Mouse (Mus musculus) lung, embryonic 15.5 days (tissue): ENCODE data around the gene Cggbp1. TPM values are rescaled to one million over a fixed set of nuclear protein-coding genes. Genes with fewer than 3 reads are reported as not detected.

Source experiments
- ATAC-seq: fragments of 200-750 bp; cut with Nextera tagmentation; 2 replicates; pipeline ENCODE4 v1.8.0; 2017; ENCODE audit warnings: moderate number of reproducible peaks, borderline replicate concordance; ENCODE audit not compliant: low FRiP score, low TSS enrichment; ENCODE audit errors: extremely low read depth
- H3K27ac ChIP-seq: fragments of 300-500 bp; sonication (generic); 2 replicates; pipeline ENCODE4 v1.5.1; 2015; ENCODE audit warnings: moderate library complexity, mild to moderate bottlenecking, inconsistent platforms
- H3K27me3 ChIP-seq: fragments of 300-500 bp; sonication (generic); 2 replicates; pipeline ENCODE4 v1.6.1; 2015; ENCODE audit warnings: inconsistent platforms
- H3K36me3 ChIP-seq: fragments of 300-500 bp; sonication (generic); 2 replicates; pipeline ENCODE4 v1.6.1; 2015; ENCODE audit warnings: inconsistent platforms
- H3K4me1 ChIP-seq: fragments of 300-500 bp; sonication (generic); 2 replicates; pipeline ENCODE4 v1.6.1; 2015; ENCODE audit warnings: inconsistent platforms
- H3K4me2 ChIP-seq: fragments of 300-500 bp; sonication (generic); 2 replicates; pipeline ENCODE4 v1.6.1; 2015; ENCODE audit warnings: inconsistent platforms, mild to moderate bottlenecking, moderate library complexity
- H3K4me3 ChIP-seq: fragments of 300-500 bp; sonication (generic); 2 replicates; pipeline ENCODE4 v1.5.1; 2015; ENCODE audit warnings: mild to moderate bottlenecking, inconsistent platforms
- H3K9ac ChIP-seq: fragments of 300-500 bp; sonication (generic); 2 replicates; pipeline ENCODE4 v1.6.1; 2015; ENCODE audit warnings: inconsistent platforms
- H3K9me3 ChIP-seq: fragments of 300-500 bp; sonication (generic); 2 replicates; pipeline ENCODE4 v1.6.1; 2016; ENCODE audit warnings: inconsistent platforms
- WGBS: fragments of 180-500 bp; shearing (Covaris S2); methylation state at CpG from one replicate; pipeline ENCODE4 v1.1.7; 2015; 5-methylcytosine and 5-hydroxymethylcytosine counted together
- polyA plus RNA-seq: library from polyadenylated mRNA; unstranded; fragments of >200 nt; fragmentation: Nextera tagmentation; extraction: Ambion mirVana; gene quantifications from 2 replicates; pipeline ENCODE4 v1.2.1, GENCODE M21; 2015

Cggbp1 gene
- polyA plus RNA-seq, 1 experiment from 2014 or later = 88.1 TPM

DNA sequence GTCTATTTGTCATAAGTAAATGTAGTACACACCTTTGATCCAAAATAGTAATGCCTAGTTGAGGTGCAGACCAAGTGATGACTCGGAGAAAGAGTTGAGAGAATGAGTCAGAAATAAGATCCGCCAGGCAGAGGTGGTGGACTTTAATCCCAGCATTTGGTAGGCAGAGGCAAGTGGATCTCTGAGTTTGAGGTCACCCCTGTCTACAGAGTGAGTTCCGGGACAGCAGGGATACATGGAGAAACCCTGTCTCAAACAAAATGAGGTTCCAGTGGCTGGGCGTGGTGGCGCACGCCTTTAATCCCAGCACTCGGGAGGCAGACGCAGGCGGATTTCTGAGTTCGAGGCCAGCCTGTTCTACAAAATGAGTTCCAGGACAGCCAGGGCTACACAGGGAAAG is 23.6 kb downstream of the Cggbp1 start:
- no peak overlapping the region for H3K4me3 ChIP-seq
- H3K9me3 ChIP-seq = no peaks in the 10 kb centered on the region

DNA sequence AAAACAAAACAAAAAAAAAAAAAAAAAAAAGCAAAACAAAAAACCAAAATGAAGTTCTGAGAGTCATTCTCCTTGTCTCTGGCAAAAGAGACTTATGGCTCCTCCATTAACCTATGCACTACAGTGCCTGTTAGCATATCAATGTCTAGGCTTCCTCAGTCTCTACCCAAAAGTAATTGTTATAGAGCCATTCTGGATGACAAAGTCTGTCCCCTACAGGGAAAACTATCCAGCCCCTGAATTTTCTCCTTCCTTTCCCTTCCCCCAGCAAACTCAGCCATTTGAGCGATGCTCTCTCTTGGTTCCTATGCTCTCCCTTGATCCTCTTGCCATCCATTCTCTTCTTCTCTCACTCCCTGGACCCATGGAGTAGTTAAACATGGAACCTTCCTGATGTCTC is 24.0 kb downstream of the Cggbp1 start:
- Histone ChIP-seq H3K9ac (no peak overlapping the region), H3K27ac (no peak overlapping the region), H3K27me3 (no peaks in the 10 kb centered on the region), H3K36me3 (no peaks in the 10 kb centered on the region), H3K4me2 (no peak overlapping the region), H3K9me3 (no peaks in the 10 kb centered on the region), H3K4me1 (no peaks in the 10 kb centered on the region; the same call in 1 of the 2 replicates), H3K4me3 (no peak overlapping the region)
- 93% methylated on average over 1 of the region's 1 CpGs for WGBS
- ATAC-seq = no peak

More for the DNA sequence above, 23.6 kb downstream of the Cggbp1 start:
- H3K4me2 ChIP-seq = no peak overlapping the region
- H3K27me3 ChIP-seq = no peaks in the 10 kb centered on the region
- ATAC-seq = no peak
- no peaks in the 10 kb centered on the region; the same call in 1 of the 2 replicates for H3K4me1 ChIP-seq
- H3K36me3 ChIP-seq = no peaks in the 10 kb centered on the region
- WGBS = 95% methylated on average over 10 of the region's 10 CpGs
- no peak overlapping the region for H3K27ac ChIP-seq
- no peak overlapping the region for H3K9ac ChIP-seq

DNA sequence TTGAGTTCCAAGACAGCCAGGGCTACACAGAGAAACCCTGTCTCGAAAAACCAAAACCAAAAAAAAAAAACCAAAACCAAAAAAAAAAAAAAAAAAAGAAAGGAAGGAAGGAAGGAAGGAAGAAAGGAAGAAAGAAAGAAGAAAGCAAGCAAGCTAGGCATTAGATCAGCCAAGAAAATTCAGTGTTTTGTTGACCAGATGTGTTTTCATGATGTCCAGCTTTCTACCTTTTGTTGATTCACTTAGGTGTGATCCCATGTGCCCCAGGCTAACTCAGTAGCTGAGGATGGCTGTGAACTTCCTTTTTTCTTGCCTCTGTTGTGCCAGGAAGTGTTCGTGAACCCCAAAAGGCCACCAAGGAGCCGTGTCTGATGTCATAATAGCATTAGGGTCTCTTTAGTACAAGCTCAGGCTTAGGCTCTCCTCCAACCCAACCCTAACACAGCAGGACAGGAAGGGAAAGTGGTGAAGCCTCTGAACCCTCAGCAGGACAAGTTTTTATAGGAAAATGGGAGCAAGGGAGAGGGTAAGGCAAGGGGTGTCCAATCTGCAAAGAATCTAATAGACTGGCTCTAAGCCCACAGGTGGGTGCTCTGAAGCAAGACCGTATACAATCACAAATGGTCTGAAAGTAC is 25.0 kb downstream of the Cggbp1 start:
- no peaks in the 10 kb centered on the region for H3K9me3 ChIP-seq
- H3K4me3 ChIP-seq = no peak overlapping the region
- no peaks in the 10 kb centered on the region; the same call in 1 of the 2 replicates for H3K4me1 ChIP-seq
- H3K36me3 ChIP-seq = no peaks in the 10 kb centered on the region
- ATAC-seq = no peak
- no peak overlapping the region for H3K9ac ChIP-seq
- 0 out of 2 replicates have a peak overlapping the region, but pooled peaks have one; percentile 3 for H3K27ac ChIP-seq
- 75% methylated on average over 4 of the region's 4 CpGs for WGBS
- H3K27me3 ChIP-seq = no peaks in the 10 kb centered on the region
- H3K4me2 ChIP-seq = no peak overlapping the region

DNA sequence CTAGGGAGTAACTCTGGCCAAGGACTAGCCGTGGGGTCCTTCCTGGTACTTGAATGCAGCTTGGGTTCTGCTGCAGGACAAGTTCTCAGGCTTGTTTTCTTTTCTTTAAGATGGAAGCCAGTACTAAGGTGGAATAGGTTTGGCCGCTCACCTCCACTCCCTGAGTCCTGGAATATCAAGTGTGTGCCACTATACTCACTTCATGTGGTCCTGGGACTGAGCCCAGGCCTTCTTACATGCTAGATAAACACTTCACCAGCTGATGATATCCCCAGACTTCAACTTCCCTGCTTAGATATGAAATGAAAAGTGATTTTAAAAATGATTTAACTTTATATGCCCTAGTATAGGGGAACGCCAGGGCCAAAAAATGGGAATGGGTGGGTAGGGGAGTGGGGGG is 25.5 kb downstream of the Cggbp1 start:
- ATAC-seq = no peak
- Histone ChIP-seq H3K9me3 (no peaks in the 10 kb centered on the region), H3K4me3 (no peak overlapping the region), H3K27ac (0 out of 2 replicates have a peak overlapping the region, but pooled peaks have one; percentile 3), H3K36me3 (no peaks in the 10 kb centered on the region), H3K27me3 (no peaks in the 10 kb centered on the region), H3K4me1 (no peaks in the 10 kb centered on the region; the same call in 1 of the 2 replicates), H3K4me2 (no peak overlapping the region), H3K9ac (no peak overlapping the region)
- 66% methylated on average over 3 of the region's 3 CpGs for WGBS

DNA sequence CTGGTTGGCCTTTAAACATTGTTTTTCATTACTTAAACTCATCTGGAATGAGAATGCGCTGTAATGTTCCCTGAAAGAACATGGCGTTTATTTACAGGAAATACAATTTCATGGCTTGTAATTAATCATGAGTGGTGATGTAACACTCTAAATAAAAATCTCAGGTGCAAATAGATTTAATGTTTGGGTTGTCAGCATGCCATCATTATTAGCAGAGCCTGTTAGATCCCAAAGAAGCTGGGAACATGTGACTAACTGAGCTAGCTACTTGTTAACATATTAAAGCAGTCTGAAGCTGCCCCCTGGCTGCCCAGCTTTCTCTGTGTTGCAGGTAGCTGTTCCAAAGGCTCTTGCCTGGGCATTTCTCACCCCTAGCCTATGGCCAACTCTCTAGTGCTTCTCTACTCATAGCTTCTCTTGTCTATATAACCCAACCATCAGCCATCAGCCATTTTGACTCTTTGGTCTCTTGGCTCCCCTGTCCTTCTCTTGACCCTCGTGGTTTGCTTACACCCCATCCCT is 26.9 kb downstream of the Cggbp1 start:
- Histone ChIP-seq H3K9me3 (no peaks in the 10 kb centered on the region), H3K36me3 (no peaks in the 10 kb centered on the region), H3K4me3 (no peak overlapping the region), H3K9ac (no peak overlapping the region), H3K4me2 (no peak overlapping the region), H3K27me3 (no peaks in the 10 kb centered on the region), H3K4me1 (0 out of 2 replicates have a peak, but pooled peaks cover under 1% of the 10 kb centered on the region), H3K27ac (no peak overlapping the region)
- no peak for ATAC-seq
- WGBS = 72% methylated on average over 3 of the region's 3 CpGs

DNA sequence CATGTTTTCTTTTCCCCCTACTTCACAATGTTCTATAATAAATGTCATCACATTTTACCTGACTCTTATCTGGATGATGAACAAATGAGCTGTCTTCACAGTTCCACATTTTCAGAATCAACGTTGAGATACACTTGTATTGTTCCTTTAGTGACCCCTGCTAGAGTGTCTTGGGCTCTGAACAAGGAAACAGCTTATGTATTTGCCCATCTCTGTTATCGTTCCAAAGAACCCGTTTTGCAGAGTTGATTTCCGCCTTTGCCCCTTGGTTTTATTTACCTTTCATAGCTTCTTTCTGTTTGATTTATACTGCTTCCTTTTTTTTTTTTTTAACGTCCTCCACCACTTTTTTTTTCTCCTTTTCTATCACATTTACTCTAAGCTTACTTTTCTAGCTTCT is 27.9 kb downstream of the Cggbp1 start:
- no peak overlapping the region for H3K4me2 ChIP-seq
- 40% methylated on average over 5 of the region's 5 CpGs for WGBS
- no peak overlapping the region for H3K4me3 ChIP-seq
- H3K9me3 ChIP-seq = no peaks in the 10 kb centered on the region
- H3K9ac ChIP-seq = no peak overlapping the region
- H3K27ac ChIP-seq = no peak overlapping the region
- peaks cover 5% of the 10 kb centered on the region; the same call in 1 of the 2 replicates for H3K4me1 ChIP-seq
- ATAC-seq = no peak
- H3K27me3 ChIP-seq = no peaks in the 10 kb centered on the region
- no peaks in the 10 kb centered on the region for H3K36me3 ChIP-seq

DNA sequence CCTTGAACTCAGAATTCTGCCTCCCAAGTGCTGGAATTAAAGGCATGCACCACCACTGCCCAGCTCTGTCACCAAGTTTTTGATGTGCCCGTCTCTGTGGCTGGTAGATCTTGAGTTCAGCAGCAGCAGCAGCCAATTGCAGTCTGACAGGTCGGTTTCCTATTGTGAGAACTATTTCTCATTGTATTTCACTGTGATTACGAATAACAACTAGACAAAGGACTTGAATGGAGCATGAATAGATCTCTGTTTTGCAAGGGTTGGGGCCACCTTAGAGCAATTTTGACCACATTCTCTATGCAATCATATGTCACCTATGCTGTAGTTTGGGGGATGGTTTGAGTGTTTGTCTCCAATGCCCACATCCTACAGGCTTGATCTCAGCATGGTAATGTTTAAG is 29.2 kb downstream of the Cggbp1 start:
- H3K27me3 ChIP-seq = no peaks in the 10 kb centered on the region
- H3K27ac ChIP-seq = no peak overlapping the region
- WGBS = 76% methylated on average over 3 of the region's 3 CpGs
- peaks cover 5% of the 10 kb centered on the region; the same call in 1 of the 2 replicates for H3K4me1 ChIP-seq
- no peak overlapping the region for H3K4me2 ChIP-seq
- ATAC-seq = no peak
- no peak overlapping the region for H3K9ac ChIP-seq
- H3K4me3 ChIP-seq = no peak overlapping the region
- H3K36me3 ChIP-seq = no peaks in the 10 kb centered on the region
- no peaks in the 10 kb centered on the region for H3K9me3 ChIP-seq

DNA sequence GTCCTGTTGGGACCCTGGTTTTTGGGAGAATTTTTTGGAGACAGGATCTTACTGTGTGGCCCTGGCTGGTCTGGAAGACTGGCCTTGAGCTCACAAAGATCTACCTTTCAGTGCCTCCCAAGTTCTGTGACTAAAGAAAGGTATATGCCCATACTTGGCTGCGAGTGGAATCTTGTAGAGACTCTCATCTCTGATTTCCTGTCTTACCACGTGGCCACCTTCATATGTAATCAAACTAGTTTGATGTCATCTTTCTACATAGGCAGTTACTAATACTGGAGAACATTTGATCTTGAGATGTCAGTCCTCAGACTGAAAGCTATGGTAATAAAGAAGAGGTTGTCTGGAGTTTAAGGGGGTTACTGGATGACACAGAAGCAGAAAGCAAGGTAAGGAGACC is 29.6 kb downstream of the Cggbp1 start:
- Histone ChIP-seq H3K27me3 (no peaks in the 10 kb centered on the region), H3K9ac (no peak overlapping the region), H3K27ac (no peak overlapping the region), H3K36me3 (no peaks in the 10 kb centered on the region), H3K9me3 (no peaks in the 10 kb centered on the region), H3K4me1 (peaks cover 5% of the 10 kb centered on the region; the same call in 1 of the 2 replicates), H3K4me2 (no peak overlapping the region), H3K4me3 (no peak overlapping the region)
- no peak for ATAC-seq
- 71% methylated on average over 2 of the region's 2 CpGs for WGBS

DNA sequence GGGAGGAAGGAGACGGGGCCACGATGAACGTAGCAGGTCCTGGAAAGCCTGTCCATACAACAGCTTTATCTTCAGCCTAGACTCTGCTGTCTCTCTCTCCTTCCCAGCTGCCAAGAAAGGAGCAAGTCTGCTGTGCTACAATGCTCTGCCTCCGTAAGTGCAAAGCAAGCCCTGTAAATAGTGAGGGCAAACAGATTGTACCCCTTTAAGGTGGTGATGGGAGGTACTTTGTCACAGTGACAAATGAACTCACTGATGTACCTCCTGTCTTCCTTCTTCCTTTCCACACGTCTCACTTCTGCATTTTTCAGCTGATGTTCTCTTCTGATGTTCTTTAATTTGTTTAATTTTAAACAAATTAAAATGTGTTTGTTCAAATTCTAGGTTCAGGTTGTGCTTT is 32.1 kb downstream of the Cggbp1 start:
- Histone ChIP-seq H3K36me3 (no peaks in the 10 kb centered on the region), H3K9me3 (no peaks in the 10 kb centered on the region), H3K4me2 (no peak overlapping the region), H3K4me3 (no peak overlapping the region), H3K27ac (no peak overlapping the region), H3K4me1 (peaks cover 5% of the 10 kb centered on the region; the same call in 1 of the 2 replicates), H3K9ac (no peak overlapping the region), H3K27me3 (no peaks in the 10 kb centered on the region)
- WGBS = 27% methylated on average over 5 of the region's 5 CpGs
- ATAC-seq = no peak

DNA sequence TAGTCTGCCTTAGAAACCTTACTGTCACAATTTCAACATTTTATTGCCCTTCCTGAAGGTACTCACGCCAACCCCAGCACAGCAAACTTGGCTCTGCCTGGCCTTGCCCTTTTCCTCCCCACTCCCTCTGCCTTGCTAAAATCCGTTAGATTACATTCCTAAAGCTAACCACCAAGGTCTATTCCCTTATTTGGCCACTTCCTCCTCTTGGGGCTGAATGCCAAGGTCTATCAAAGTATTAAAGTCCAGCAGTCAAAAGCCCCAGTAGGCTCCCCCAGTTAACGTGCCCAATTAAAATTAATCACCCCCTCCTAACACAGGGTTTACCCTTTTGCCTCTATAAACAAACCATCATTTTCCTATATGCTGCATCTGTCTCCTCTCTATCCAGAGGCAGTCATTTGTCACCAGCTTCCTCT is 32.6 kb downstream of the Cggbp1 start:
- Histone ChIP-seq H3K4me3 (no peak overlapping the region), H3K4me2 (no peak overlapping the region)
- no peak for ATAC-seq

DNA sequence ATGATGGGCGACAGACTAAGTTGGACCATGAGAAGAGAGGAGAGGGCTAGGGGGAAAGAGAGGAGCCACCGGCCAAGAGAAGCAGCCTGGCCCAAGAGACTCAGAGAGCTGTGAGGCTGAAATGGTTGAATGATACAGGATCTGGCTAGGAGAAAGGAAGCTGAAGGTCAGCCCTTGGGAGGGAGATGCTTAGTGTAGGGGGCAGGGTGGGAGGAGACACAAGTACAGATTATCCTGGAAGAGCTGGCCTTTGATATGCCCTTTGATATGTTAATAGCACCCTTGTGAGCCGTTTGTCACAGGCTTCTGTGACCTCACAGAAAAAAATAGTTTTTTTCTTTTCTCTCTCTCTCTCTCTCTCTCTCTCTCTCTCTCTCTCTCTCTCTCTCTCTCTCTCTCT is 33.3 kb downstream of the Cggbp1 start:
- Histone ChIP-seq H3K4me3 (no peak overlapping the region), H3K36me3 (no peaks in the 10 kb centered on the region), H3K9me3 (no peaks in the 10 kb centered on the region), H3K4me2 (no peak overlapping the region), H3K27me3 (no peaks in the 10 kb centered on the region), H3K27ac (no peak overlapping the region), H3K9ac (no peak overlapping the region), H3K4me1 (peaks cover 5% of the 10 kb centered on the region; the same call in 1 of the 2 replicates)
- WGBS = 28% methylated on average over 3 of the region's 3 CpGs
- ATAC-seq = no peak

More for the DNA sequence above, 32.6 kb downstream of the Cggbp1 start:
- WGBS = 4% methylated on average over 3 of the region's 3 CpGs
- H3K27ac ChIP-seq = no peak overlapping the region
- no peaks in the 10 kb centered on the region for H3K27me3 ChIP-seq
- H3K4me1 ChIP-seq = peaks cover 5% of the 10 kb centered on the region; the same call in 1 of the 2 replicates
- H3K9ac ChIP-seq = no peak overlapping the region
- H3K36me3 ChIP-seq = no peaks in the 10 kb centered on the region
- H3K9me3 ChIP-seq = no peaks in the 10 kb centered on the region

DNA sequence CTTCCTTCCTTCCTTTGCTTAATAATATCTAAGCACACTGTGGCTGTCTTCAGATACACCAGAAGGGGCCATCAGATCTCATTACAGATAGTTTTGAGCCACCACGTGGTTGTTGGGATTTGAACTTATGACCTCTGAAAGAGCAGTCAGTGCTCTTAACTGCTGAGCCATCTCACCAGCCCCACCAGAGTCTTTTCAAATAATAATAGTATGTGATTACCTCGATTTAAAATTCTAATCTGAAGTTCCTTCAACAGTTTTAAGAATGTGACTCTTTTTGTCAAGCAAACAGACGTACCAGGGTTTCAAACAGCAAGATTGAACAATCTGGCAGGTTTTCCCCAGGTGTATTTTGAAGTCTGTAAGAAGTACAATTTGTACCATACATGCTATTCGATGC is 33.8 kb downstream of the Cggbp1 start:
- Histone ChIP-seq H3K4me1 (peaks cover 5% of the 10 kb centered on the region; the same call in 1 of the 2 replicates), H3K27me3 (no peaks in the 10 kb centered on the region), H3K9ac (no peak overlapping the region), H3K36me3 (no peaks in the 10 kb centered on the region), H3K4me2 (no peak overlapping the region), H3K27ac (no peak overlapping the region), H3K9me3 (no peaks in the 10 kb centered on the region), H3K4me3 (no peak overlapping the region)
- 46% methylated on average over 4 of the region's 4 CpGs for WGBS
- no peak for ATAC-seq
